Mouse (Mus musculus): ENCODE results near the gene Stx8.

Stx8 gene

DNA sequence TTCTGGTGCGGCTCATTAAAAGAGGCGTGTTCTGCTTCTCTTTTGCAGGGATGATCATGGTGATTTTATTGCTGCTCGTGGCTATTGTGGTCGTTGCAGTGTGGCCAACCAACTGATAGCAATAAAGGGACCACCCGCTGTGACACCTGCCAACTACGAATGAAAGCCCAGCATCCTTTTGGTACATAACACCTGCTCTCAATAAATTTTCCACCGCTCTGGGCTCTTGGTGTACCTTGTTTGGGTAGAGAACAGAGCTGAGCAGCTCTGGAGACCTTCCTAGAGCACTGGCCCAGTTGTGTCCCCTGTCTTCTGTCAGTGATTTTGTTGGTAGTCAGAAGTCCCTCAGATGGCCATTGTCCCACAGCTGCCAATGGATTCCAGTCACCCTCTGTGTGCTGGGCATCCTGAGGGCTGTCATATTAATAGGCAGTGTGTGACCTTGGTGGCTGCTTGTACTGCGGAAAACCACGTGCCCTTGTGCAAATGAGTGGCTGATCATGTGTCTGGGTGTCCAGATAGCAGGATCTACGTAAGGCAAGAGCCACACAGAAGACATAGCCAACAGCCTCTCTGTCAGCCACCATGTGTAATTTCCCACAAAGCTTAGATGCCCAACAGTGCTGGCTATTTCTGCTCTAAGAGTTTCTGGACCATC lies 237.8 kb downstream of the Stx8 start:
- DNase-seq = no peak

DNA sequence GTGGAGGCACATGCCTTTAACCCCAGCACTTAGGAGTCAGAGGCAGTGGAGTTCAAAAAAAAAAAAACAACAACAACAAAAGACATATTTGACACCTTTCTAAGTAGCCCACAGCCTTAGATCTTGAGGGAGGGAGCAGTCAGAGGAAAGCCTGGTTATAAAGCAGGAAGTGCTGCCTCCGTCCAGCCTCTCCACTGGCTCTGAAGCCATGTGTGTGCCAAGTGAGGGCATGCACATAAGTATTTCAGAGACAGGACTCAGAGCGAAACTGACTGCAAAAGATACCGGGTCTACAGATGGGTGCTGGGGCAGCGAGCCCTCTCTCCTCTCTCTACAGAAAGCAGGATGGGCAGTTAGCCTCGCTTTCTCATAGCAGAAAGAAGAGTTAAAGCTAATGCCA lies 238.4 kb downstream of the Stx8 start:
- no peak for DNase-seq

DNA sequence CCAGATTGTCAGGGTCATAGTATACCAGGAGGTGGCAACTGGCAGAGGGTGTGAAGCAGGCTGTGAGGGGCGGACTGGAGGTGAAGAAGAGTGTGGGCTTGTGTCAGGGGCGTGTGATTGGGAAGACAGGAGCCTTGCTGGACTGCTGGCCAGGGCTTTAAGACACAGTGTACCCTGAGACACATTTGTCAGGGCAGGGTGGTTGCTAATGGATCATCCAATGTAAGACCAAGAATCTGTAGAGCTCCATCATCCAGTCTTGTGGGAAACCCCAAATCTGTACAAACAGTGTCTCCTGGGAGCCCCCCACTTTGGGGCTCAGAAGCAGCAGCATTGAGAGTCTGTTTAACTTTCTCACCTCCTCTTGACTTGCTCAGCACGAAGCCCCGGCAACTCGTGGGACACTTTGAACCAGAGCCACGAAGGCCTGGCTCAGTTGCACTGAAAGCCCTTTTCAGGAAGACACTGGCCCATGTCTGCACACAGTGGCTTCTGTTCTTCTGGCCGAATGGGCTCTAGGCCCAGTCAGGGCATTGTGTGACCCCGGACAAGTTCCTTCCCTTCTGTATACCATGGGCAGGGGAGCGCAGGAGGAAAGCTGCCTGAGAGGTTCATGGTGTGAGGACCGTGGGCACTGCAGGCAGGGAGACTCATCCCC lies 239.7 kb downstream of the Stx8 start:
- DNase-seq = no peak

DNA sequence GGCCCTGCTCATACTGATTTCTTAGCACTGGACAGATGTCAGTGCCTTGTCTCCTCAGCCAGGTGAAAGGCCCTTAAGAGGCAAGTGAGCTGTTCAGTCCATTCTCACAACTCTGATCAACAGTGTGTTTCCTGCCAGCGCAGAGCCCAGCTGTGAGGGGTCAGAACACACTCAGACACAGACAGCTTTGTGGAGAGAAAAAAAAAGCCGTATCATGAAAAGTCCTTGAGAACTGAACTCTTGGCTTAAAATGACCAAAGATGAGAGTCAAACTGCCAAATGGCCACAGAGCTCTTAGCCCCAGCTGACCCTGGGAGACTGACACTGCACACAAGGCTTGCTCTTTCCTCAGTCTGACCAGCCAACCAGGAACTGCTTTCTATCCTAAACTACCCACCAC lies 242.0 kb downstream of the Stx8 start:
- no peak for DNase-seq

DNA sequence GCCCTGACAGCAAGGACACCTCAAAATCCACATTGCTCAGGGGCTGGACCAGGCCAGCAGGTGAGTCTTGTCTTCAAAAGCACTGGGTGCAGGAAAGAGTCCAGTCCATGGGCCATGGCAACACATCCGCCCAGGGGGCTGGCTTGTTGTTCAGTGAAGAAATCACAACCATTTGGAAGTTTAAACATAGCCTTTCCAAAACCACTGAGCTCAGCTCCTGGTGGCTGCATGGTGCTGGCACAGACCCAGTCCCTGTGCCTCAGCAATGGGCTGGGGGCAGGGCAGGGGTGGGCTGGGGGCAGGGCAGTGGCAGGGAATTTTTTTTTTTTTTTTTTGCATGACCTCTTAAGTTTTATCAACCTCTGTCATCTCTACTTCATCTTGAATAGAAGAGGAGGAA lies 242.6 kb downstream of the Stx8 start:
- no peak for DNase-seq

DNA sequence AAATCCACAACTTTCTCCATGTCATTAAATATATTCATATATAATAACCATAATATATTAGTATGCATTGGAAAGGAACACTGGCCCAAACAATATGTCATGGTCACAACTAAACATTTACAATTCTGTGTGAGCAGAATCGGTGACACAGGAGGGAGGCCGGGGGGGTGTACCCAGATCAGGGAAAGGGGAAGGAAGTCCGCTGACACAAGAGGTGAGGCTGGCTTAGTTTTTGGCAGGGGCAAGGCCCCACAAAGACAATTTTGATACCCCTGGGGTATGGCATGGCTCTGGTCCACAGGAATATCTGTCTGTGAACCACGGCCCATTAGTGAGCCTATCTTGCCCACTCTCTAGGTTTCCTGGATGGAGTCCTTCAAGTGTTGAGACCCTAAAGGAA lies 243.5 kb downstream of the Stx8 start:
- no peak for DNase-seq

DNA sequence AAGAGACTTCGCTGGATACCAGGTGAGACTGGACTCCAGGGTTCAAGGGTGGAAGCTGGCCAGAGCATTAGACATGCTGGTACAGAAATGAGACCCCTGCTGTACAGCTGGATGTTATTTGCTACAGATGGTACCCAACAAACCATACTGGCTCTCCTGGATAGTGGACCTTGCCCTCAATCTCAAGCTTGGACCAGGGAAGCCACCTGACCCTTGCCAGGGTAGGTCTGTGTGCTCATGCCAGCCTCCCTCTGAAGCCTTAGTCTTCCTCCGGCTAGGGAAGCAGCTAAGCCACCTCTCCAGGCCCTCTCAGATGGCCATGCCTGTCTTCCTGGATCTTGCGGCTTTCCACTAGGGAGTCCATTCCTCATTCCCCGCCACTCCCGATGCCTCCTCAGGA lies 244.7 kb downstream of the Stx8 start:
- peak; percentile 40 for DNase-seq

DNA sequence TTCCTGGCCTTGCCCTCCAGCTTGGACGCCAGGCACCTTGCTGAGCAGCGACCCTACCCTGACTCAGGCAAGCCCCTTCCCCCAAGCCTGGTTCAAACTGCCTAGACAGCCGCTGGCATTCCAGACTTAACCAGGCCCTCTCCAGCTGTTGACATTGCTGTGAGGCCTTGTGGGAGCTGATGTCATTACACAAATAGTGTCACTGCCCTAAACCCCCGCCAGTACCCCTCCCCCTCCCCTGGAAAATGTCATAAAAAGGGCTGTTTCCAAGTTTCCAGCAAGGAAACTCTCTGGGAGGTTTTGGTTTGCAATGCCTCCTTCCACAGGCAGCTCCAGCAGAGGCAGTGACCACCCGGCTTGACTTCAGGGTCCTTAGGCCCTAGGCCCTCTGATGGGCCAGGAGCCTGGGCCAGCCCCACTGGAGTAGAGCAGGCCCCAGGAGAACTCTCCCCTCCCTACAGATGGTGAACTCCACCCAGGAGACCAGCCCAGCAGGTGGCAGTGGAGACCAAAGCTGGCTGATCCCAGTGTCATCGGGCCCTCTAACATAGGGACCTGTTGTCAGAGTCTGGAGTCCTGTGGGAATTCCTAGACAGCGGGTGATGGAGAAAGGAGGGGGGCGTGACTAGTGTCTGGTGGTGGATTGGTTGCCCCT lies 246.1 kb downstream of the Stx8 start:
- DNase-seq = peak; percentile 52

DNA sequence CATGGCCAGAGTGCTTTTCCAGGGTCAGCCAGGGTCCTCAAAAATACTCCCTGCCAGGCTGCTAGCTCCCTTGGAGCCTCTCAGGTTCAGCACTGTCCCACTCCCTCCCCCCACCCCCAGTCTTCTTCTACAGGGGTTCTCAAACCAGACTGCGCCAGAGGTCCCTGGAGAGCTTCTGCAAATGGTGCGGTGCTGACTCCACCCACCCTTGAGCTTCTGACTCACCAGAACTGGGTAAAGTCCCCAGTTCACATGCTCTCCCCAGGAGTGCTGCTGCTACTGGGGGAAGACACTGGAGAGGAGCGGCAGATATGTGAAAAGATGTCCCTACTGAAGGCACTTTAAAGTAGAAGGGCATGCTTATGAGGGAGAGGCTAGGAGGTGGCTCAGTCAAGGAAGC lies 247.9 kb downstream of the Stx8 start:
- peak; percentile 44 for DNase-seq

DNA sequence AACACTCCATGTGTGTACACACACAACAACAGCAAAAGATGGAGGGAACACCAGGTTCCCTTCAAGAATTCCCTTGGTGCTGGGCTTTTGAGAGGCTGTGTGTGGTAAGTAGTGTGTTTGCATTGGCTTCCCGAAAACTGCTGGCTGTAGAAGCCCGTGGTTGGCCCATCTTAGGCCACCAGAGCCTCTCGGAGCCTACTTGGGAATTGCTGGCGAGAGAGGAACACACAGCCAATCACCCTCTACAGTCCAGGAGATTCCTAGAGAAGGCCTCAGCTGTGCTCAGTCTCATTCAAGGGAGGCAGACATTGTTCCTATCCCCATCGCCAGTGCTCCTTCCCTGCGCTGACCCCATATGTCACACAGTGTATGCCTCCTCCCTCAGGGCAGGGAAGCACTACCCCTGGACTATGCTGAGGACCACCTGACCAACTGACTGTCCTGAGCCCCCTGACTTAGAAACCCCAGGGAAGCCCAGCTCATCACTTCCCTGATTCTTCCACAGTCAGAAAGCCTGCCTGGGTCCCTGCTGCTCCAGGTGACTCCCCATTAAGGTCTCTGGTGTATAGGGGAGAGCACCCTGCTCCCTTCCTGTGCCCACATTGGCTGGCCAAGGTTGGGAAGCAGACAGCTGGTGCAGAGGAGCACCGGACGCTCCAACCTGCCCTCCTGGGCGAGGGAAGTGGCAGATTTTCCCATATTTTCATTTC lies 248.7 kb downstream of the Stx8 start:
- no peak for DNase-seq

DNA sequence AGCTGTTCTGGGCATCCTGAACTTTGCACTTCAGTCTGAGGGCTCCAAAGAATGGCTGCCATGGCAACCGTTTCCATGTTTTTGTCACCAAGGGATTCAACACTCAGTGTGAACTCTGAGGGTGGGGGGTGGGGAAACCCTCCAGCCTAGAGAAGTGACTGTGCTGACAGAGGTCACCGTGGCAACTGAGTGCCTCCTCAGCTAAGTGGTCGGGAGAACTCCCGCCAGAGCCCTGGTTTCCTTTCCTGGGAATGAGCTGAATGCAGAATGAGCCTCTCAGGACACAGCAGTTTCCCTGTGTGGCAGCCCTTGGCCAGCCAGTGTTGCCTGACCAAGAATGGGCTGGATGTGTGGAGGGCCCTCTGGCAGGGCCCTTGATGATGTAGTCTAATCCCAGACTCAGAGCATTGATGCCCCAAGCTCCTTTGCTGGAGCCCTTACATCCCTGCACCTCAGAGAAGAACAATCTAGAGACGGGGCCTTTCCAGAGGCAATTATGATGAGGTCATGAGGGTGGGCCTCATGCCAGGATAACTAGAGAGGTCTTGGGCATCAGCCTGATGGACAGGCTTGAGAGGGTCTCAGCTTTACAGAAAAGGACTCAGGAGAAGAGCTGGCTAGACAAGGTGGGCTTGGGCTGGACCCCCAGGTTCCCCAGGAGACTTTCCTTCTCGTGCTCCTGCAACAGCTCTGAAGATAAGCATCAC lies 249.4 kb downstream of the Stx8 start:
- DNase-seq = peak; percentile 73

DNA sequence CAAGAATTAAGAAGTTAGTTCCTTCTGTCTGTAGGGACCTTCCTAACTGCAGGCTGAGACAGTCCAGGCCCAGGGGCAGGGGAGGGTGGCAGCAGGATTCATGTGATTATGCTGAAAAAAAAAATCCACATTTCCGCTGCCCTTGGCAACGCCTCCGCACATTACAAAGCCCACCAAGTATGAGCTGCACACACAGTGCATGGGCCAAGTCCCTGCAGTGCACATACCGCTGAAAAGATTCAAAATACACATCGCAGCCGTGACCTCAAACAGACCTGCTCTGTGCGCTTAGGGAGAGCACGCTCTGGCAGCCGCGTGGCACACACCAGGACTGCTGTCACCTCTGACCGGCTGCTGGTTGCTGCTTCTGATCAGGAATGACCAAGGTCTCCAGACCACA lies 250.0 kb downstream of the Stx8 start:
- no peak for DNase-seq

DNA sequence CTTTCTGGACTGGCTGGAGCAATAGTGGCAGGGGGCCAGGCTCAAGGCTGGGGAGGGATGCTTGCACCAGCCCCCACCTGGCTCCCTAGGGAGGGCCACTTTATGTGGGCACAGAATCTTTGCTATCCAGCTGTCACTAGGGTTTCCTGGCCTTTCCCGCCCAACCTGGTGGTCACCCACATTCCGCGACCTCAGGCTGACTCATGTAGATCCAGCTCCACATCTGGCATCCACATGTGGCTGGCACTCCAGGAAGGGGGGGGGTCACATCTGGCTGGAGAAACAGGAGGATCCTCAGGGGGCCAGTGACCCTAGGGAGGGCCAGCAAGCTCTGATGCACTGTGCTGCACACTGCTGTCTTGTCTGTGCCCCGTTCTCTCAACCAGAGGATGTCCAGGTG lies 254.7 kb downstream of the Stx8 start:
- no peak for DNase-seq

DNA sequence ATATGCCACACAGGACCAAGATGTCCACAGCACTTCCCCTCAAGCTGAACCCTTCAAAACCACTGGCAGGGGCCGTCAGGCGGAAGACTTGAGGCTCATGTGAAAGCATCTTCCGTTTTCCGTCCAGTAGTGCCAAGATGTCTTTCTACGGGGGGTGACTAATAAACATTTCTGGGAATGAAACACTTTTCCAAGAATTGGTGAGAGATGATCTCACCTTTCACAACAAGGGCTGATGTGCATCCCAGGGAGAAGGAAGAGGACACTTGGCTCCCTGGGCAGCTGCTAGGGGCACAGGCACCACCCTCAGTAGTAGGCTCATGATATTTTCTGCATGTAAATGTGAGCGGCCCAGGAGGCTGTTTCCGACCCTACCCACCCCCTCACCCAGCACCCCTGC lies 256.2 kb downstream of the Stx8 start:
- DNase-seq = no peak

DNA sequence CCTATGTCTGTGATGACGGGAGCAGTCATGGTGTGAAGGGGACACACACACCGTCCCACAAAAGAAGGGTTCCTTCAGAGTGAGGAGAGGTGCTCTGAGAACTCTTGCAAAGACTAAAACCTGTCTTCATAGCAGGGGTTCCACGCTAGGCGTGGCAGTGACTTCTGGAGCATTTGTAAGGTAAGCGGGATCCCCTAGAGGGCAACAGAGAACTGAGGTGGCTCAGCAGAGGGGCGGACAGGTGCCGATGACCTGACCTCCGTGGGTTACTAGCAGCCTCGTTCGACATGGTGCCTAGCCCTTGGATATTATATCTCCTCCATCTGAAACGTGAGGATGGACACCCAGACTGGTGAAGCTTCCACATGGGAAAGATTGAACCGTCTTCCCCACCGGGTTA lies 257.1 kb downstream of the Stx8 start:
- no peak for DNase-seq

DNA sequence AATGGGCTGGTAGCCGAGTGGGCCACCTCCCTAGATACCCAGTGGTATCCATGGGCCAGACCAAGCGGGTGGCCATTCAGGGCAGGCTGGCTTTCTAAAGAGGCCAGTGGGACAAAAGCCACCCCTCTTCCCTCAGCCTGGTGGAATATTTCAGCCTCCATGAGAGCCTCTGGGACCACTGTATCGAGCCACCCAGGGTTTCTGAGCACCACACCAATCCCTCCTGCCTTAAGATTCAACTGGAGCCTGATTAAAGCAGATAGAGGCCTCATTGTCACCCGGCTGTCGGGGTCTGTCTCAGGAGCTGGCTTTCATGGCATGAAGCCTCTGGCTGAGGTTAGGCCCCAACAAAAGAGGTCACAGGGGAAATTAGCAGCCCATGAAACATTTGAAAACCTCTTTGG lies 260.7 kb downstream of the Stx8 start:
- no peak for DNase-seq

DNA sequence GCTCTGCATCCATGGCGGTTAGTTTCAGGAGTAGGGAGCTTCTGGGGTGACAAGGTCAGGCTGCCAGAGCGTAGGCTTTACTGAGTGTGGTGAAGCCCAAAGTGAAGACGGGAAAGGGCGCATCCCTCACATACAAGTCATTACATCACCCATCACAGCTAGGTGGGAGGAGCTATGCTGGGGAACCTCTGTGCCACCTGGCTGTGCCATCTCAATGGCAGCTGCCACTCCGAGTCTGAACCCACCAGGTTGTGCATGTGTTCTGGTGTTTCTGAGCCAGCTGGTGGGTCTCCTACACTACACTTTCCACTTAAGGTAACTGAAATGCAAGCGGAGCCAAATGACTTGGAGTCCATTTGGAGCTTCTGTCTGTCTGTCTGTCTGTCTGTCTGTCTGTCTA lies 261.8 kb downstream of the Stx8 start:
- no peak for DNase-seq

DNA sequence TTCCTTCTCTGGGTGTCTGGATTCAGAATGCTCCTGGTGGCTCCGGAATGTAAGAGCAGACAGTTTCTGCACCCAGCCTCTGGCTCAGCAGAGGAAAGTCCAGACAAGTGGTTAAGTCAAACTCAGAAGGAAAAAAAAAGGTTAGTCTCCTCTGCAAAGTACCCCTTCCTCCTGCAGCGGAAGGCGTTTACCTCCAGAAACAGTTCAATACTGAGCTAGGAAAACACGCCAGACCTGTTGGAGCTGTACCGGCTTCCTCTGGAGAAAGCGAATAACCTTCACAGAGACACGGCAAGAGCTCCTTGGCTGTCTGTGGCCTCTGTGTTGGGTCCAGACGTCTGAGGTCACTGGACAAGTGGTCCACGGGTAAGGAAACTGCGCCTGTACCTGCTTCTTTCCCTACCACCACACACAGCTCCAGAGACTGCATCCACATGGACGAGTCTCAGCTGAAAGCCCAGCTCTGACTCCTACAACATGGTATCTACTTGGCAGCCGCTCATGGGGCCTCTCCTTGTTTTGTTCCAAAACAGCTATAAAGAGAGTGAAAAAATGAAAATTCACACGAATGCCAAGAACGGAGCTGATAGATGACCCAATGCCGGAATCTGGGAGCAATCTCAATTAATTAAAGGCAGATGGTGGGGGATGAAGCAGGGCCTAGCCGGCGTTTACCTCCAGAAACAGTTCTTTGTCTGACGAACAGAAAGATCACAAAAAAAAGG lies 263.1 kb downstream of the Stx8 start:
- DNase-seq = no peak

DNA sequence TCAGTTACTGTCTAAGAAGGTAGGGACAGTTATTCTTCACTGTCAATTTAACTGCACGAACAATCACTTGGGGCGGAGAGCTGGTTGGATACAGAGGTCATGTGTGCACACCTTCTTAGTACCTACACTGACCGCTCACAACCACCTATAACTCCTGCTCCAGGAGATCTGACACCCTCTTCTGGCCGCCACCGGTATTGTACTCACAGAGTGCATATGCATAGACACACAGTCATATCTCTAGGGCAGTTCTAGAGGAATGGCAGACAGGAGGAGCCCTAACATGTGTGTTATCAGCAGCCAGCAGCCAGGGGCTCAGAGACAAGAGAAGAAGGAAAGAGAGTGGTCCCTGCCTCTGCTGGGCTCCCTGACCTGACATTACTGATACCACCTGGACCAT lies 265.6 kb downstream of the Stx8 start:
- no peak for DNase-seq

DNA sequence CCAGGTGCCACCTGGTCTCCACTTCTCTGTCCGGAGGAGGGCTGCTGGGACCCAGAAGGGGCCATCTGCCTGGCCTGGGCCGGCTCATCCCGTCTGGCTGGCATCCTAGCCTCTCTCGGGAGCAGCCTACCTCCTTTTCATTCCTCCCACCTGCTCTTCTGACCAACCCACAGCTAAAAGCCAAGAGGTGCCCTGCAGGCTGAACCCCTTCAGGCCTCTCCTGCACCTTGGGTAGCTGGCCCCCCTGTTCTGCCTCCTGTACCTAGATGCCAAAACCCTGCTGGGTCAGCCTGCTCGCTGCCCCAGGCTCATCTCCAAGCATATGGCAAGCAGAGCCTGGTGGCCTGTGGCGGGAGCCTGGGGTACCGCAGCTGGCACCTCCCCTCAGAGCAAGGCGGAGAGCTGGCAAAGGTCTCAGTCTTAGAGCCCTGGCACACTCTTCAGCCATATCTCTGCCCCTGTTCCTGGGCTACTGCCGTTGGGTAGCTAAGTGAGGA lies 267.5 kb downstream of the Stx8 start:
- DNase-seq = no peak

DNA sequence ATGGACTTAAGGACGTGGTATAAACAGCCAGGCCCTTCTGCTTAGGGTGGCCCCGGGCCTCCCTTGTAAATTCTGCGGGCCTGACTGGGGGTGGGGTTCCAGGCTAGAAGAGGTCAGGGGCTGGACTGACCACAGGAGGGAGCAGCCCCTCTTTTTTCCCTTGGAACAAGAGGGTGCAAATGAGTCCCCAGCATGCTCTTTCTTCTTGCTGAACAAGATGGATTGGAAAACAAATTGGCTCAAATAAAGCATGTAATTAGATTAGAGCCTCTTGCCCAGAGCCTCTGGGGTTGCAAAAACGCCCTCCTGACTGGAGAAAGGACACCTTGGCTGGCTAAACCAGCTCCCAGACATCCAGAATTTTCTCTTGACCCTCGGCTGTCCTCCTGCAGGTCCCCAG lies 273.8 kb downstream of the Stx8 start:
- no peak for DNase-seq

DNA sequence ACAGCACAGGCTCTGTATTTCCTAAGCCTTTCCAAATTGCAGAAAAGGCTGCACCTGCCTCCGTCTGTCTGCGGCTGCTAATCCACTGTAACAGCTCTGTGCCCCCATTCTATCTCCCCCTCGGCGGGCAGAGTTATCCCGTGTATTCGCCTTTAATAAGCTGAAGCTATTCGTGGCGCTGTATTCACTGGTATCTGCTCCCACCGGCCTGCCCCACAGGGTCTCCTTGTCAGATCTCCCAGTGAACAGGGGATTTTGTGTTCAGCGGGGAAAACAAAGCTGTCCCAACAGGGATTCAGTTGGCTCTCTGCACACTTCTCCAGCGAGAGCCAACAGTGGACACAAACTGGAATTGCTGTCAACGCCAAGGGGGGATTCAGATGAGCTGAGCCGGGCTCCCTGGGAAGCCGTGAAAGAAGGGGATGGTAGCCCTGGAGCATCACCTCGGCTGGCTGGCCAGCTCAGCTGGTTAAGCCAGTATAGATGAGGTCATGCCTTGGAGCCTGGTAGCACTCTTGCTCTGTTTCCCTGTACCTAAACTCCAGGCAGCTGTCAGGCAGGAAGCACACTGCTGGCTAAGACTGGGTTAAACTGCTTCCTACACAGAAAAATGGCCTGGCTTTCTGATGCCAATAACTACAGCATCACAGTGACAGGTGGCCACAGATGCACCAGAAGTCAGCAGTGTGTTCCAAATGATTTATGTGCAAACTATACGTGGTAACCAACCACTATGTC lies 278.4 kb downstream of the Stx8 start:
- no peak for DNase-seq

All from kidney, adult 9 months (tissue).